Mouse (Mus musculus): ENCODE results near the gene Hoxa11.

Hoxa11 gene

DNA sequence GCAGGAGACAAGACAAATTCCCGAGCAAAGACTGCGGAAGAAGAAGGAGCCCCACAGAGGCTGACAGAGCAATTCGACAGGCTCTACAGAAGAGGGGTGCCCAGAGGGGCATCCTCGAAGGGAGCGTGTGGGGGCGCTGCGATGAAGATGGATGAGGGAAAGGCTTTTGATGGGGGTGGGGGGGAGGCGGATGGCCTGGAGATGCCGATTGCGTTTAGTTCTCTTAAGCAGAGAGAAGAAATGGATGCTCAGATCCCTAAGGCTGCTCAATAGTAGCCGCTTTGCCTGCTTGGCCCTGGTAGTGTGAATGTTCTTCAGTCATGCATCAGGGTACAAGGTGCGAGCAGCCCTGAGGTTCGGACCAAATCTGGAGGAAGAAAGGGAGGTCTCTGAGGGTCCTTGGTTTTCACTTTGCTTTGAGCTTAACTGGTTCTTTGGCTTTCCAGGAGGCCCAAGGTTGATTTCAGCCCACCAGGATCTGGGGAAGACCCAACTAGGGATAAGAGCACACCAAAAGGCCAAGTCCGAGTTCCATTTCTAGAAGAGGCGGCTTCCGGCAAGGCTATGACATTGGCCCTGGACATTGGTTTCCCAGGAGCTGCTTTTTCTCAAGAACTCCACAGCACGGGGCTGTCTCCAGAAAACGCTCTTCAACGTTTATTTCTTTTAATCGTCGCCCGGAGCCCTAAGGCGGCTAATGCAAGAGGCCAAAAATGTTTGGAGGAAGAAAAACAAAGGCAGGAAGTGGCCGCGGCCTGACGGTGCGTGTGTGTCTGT, 3.2 kb upstream of the Hoxa11 start:
- no peak for DNase-seq (ENCODE audit: extremely low read depth, low read depth, low spot score)

GRCm38 (mm10) chr6:52247766-52248637, 2.4 kb upstream of the Hoxa11 start:
- DNase-seq (ENCODE audit: extremely low read depth, low read depth, low spot score) = no peak

DNA sequence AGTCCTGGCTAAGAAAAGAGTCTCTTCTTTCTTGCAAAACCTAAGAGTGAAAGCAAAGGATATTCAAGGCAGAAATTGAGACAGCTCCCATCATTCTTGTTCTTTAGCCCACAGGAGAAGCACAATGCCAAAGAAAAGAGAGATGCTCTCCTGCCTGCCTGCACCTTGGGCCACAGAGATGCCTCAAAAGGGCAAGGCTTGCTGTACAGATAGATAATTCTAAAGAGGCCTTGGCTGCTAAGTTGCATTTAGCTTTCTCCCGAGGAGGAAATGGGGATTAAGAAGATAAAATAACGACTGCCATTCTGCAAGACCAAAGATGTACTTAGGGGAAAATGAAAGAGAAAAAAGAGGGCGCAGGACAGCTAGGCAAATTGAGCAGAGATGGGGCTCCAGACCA, 1.3 kb upstream of the Hoxa11 start:
- no peak for DNase-seq (ENCODE audit: extremely low read depth, low read depth, low spot score)

GRCm38 (mm10) chr6:52246403-52246803, 793 bp upstream of the Hoxa11 start:
- DNase-seq (ENCODE audit: extremely low read depth, low read depth, low spot score) = no peak

DNA sequence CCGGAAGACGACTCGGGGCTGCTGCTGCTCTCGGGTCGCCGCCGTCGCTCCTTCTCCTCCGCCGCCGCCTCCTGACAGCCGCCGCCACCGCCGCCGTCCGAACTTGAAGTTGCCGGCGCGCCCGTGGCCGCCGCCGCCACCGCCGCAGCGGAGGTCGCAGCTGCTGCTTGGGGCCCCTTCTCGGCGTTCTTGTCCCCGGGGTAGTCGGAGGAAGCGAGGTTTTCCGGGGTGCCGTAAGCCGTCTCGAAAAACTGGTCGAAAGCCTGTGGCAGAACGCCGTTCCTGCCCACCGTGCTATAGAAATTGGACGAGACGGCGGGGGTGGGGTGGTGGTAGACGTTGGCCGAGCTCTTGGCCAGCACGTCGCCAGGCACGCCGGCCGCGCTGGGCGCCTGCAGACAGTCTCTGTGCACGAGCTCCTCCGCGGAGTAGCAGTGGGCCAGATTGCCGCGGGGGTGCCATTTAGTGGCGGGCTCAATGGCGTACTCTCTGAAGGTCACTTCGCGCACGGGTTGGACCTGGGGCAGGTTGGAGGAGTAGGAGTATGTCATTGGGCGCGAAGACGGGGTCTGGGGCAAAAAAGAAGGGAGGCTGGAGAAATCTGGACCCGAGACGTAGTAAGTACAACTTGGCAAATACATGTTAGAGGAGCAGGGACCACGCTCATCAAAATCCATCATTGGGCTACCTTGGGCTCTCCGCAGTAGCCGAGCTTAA, 412 bp downstream of the Hoxa11 start:
- DNase-seq (ENCODE audit: extremely low read depth, low read depth, low spot score) = no peak

GRCm38 (mm10) chr6:52244471-52245039, 1.1 kb downstream of the Hoxa11 start:
- DNase-seq (ENCODE audit: extremely low read depth, low read depth, low spot score) = no peak

GRCm38 (mm10) chr6:52243681-52244121, 1.9 kb downstream of the Hoxa11 start:
- DNase-seq (ENCODE audit: extremely low read depth, low read depth, low spot score) = no peak

DNA sequence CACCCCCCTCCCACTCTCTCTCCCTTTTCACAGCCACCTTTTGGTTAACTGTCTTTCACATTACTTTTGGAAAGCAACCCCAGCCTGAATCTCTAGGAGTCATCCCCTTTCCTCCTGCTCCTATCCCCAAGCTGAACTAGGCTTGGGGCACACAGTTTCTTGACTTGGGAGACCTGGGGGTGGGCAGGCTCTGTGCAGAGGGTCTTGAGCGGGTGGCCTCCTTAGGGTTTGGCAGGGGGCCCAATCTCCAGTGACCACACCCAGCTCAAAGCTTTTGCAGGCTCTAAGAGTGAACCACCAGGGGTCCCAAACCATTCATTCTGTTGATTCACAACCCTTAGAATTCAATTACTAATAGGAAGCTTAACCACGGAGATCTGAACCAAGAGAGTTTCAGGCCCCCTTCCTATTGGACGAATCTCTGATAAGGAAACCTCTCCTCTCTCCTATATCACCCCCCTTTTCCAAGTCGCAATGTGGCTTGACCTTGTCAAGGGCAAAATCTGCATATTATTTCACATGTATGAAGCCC, 2.7 kb downstream of the Hoxa11 start:
- DNase-seq (ENCODE audit: extremely low read depth, low read depth, low spot score) = no peak

GRCm38 (mm10) chr6:52241001-52241621, 4.5 kb downstream of the Hoxa11 start:
- DNase-seq (ENCODE audit: extremely low read depth, low read depth, low spot score) = no peak

DNA sequence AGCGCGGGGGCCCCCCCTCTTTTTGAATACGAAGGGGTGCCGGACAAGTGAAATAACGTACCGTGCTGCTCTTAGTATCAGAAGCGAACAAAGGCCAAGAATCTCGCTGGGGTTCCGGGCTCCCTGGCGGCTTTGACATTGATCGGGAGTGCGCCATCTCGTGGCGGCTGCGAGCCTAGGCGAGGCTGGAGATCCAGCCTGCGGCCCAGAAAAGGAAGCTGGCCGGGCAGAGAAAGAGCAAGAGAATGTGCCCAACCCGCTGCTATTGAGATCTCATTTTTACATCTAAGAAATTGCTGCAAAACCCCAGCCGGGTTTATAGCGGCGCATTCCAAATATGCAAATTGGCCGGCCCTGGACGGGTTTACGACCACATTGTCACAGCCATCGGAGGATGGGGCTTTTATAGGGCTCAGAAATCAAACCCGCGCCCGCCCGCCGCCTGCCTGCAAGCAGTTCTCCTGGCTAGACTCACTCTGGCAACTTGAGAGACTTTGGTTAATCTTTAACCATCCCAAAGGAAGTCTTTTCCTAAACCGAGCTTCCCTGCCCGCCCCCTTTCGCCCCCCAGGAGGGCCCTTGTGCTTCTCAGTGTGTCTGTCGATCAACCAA, 5.1 kb downstream of the Hoxa11 start, which contains the start of gene Hoxa10:
TSS of gene Hoxa10 (minus strand) at position 466 of the 612 bp plus-strand sequence.
- DNase-seq (ENCODE audit: extremely low read depth, low read depth, low spot score) = no peak

GRCm38 (mm10) chr6:52239625-52240388, 5.8 kb downstream of the Hoxa11 start:
- DNase-seq (ENCODE audit: extremely low read depth, low read depth, low spot score) = no peak

DNA sequence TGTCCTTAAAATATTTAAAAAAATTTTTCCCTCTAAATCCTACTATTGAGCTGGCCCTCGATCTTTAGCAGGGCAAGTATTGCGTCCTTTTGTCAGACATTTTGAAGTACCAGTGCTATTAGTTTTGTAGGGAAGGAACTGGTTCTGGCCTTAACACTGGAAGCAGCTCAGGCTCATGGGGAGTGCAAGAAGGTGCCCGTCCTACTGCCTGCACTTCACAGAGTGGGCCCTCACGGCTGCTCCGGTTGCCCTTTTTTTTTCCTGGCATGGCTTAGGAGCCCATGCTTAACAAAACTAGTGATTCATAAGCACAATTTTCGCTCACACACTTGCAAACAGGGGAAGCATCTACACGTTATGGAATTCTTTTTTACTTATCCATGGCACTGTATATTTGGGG, 6.6 kb downstream of the Hoxa11 start:
- DNase-seq (ENCODE audit: extremely low read depth, low read depth, low spot score) = no peak

GRCm38 (mm10) chr6:52238155-52238545, 7.5 kb downstream of the Hoxa11 start:
- no peak for DNase-seq (ENCODE audit: extremely low read depth, low read depth, low spot score)

GRCm38 (mm10) chr6:52237346-52238154, 8.1 kb downstream of the Hoxa11 start:
- no peak for DNase-seq (ENCODE audit: extremely low read depth, low read depth, low spot score)

DNA sequence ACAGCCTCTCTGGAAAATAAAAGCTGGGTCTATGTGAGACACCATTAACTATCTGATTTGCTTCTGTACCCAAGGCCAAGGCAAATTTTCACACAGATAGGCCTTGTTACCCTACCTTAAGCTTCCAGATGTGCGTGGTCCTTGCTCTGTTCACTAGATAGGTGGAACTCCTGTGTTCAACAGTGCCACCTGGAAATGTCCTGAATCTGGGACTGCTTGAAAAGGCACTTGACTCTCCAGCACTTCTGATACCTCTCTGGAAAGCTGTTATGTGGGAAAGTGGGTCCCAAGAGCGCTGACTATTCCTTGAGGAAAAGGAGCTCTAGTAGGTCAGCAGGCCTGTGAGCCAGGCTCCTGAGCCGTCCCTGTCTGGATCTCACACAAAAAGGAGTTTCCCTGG, 8.8 kb downstream of the Hoxa11 start:
- DNase-seq (ENCODE audit: extremely low read depth, low read depth, low spot score) = no peak

- DNase-seq (ENCODE audit: extremely low read depth, low read depth, low spot score) = no peak
These were observed 9.7 kb downstream of the Hoxa11 start for GRCm38 (mm10) chr6:52235866-52236265.

DNA sequence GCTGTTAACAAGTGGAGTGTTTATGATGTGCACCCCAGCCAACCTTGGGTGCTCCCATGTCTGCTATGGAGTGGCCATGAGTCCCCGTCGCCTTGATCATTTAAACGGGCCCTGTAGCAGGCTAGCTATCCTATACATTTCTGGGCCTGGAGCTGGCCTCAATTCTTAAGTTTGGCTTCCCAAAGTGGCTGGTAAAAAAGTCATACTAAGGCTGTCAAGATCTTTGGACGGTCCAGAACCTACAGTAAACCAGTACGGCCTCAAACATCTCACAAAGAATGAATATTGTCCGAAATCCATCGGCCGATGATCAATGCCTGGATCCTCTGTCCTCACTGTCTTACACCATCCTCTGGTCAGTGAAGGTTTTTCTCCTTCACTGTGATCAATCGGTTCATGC, 10.3 kb downstream of the Hoxa11 start:
- DNase-seq (ENCODE audit: extremely low read depth, low read depth, low spot score) = no peak

DNA sequence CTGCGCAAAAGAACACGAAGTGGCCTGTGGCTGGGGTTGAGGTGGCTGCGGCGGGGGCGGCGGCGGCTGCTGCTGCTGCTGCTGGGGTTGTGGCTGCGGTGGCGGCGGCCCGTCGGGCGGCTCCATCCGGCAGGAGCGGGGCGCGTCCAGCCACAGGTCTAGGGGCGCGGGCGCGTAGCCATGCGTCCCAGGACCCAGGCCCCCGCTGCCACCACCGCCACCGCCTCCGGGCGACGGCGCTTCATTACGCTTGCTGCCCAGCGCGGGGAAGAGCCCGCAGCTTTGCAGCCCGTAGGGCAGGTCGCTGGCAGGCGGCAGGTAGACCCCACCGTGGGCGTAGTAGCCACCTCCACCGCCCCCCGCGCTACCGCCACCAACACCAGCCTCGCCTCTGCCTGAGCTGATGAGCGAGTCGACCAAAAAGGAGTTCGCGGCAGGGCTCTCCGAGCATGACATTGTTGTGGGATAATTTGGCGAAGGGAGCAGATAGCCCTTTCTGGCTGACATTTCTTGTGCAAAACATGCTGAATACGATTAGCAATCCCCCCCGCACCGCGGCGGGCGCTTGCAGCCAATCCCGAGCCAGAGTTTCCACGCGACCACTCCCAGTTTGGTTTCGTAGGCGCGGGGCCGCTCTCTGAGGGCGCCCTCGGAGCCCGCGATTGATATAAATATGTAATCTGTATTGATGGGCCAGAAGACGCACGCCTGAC, 11.0 kb downstream of the Hoxa11 start:
- no peak for DNase-seq (ENCODE audit: extremely low read depth, low read depth, low spot score)

Data from fat pad, adult 2 months (tissue).